Mouse (Mus musculus) embryo, embryonic 11 days (tissue): ENCODE results near the gene Tcam1.

Source experiments
- DNase-seq: peaks from one replicate; pipeline ENCODE4 v3.0.0-alpha.2; 2015

Tcam1 gene

DNA sequence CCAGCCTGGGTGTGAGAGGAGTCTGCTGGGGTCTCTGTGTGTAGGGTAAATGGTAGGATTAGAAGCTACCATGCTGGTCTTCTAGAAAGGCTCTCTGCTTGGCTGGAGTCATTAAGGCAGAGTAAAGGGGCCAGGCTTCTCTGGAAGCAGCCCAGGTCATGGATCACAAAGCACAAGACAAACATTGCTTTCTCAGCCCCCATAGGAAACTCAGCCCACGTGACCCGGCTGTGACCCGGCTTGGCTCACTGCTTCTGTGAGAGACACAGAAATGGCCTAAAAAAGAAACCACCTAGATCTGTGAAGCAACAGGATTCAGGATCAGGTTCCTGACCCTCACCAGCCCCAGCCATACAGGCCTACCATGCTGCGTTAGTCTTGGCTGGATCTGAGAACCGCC, 48.4 kb downstream of the Tcam1 start:
- DNase-seq: peak; percentile 33

- DNase-seq: peak; percentile 76
Observed at GRCm38 (mm10) chr11:106325566-106326206, 49.2 kb downstream of the Tcam1 start.

DNA sequence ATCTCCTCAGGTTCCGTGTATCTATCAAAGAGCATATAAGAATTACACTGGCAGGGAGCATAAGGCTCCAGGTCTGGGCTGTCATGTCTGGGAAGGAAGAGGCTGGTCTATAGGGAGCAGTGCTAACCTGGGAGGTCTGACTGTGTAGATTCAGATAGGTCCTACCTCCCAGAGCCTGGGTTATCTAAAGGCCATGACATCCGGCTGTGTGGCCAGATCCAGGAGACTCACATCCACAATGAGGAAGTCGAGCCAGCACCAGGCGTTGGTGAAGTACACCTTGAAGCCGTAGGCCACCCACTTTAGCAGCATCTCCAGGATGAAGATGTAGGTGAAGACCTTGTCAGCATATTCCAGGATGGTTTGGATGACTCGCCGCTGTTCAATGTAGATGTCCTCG, 50.0 kb downstream of the Tcam1 start:
- DNase-seq: no peak

DNA sequence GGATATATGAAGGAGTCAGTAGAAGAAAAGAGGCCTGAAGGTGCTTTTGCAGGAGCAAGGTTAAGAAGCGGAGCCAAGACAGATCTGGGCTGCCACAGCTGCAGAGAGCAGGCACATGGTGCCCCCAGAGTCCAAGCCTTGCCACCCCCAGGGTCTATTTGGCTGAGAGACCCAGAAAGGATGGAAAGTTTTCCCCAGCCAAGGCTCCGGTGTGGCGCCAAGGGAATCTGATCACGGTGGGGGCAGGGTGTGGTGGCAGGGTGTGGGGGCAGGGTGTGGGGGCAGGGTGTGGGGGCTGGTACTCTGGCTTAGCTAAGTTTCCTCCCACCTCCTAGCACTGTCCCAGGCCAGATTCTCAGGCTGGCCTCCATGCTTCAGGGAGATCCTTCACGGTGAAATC, 52.0 kb downstream of the Tcam1 start:
- DNase-seq: no peak

GRCm38 (mm10) chr11:106329128-106329527, 52.7 kb downstream of the Tcam1 start:
- DNase-seq: no peak

- peak; percentile 58 for DNase-seq
Observed at GRCm38 (mm10) chr11:106329682-106330081, 53.2 kb downstream of the Tcam1 start.

DNA sequence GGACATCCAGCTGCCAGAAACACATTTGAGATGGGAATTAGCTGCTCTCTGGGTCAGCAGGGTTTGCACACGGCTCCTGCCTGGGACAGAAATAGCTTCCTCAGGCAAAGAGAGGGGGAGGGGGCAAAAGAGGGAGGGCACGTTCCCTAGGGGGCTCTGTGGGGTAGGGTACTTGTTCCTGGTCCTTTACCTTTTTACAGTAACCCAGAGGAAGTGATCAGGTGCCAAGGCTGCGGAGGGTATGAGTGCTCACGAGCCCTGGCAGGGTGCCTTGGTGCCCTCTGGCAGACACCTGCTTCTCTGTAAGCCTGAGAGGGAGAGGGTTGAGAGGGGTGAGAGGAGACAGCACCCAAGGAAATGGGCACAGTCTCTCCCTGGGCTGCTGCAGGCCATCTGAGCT, 56.0 kb downstream of the Tcam1 start:
- DNase-seq: no peak

- DNase-seq: no peak
Observed at GRCm38 (mm10) chr11:106334066-106334465, 57.6 kb downstream of the Tcam1 start.

GRCm38 (mm10) chr11:106338029-106338428, 61.6 kb downstream of the Tcam1 start:
- DNase-seq: no peak
